Mouse (Mus musculus): ENCODE results near the gene Iqub. TPM values are rescaled to one million over a fixed set of nuclear protein-coding genes. Genes with fewer than 3 reads are reported as not detected.

Iqub gene
- total RNA-seq (2023): not detected

DNA sequence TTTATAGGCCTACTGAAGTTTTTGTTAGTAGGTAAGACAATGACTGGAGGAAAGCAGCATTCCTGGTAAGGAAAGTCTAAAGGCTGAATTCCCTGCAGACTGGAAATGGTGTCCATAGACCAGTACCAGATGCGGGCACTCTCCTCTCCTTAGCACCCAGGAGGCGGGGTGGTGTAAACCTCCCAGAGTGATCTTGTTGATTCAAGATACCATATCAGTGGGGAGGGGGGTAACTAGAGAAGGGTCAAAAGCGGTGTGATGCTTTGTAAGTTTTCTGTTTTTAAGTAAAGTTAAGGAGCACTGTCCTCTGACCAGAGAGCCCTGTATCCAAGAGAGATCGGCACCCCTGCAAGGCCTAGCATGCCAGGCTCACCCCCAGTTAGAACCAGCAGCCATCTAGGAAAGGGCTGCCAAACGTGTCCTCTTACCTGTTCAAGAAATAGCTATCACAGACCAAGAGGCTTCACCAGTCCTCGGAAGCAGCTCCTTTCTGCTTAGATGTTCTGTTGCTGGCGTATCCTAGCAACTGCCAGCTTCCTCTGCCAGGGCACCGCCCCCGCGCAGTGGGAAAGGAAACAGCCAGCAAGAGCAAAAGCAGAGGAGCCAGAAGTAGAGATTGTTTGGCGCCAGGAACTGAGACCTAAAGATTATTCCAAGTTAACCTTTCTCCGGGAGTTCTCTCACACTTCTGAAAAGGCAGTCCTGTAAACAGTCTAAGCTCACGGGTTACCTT is at the start of gene Iqub:
Gene Iqub, minus strand, starts transcription at position 516 of the 733 bp plus-strand sequence.

DNA sequence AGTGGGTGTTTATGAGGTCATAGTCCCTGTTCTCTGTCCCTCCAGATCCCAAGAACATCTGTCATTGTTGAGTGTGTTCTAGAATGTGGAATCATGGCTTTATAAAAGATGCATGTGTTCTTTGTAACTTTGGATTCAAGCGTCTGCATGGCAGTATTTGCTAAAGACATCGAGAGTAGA is 13.1 kb upstream of the Iqub start, which contains the start of gene Asb15:
Gene Asb15, plus strand, starts transcription at position 81 of the 180 bp plus-strand sequence.

DNA sequence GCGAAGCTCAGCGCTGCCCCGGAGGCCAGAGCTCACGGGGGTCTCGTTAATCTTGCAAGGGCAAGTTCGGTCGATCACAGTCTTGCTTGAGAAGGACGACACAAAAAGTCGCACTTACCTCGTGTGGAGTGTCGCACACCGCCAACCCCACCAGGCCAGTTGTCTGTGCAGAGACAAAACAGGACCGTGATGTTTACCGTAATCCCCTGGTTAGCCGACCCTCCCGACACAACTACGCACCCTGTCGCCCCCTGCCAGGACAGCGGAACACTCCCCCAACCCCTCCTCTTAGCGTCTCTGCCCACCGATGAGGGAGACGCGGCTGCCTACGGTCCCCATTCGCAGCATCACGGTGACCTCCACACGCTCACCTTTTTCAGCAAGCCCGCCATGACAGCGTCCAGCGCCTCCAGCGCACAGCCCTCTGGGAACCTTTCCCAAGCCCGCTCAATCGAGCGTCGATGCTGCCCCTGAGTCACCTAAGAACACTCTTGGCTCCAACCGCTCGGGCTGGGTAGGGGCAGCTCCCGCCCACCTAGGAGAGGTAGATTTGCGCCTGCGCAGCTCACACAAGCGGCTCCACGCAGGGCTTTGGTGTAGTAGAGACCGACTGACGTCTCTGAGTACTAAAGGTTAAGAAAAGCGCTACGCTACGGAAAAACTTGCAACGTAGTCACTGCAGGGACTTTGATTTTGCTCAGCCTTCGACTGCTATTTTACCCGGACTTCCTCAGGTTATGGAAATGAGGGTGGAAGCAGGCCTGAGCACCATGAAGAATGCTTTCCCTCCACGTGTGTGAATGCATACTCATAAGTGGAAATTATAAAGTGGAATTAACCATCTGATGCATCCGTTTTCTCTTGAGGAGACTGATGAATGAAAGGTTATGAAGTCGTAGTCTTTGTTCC is 12.5 kb upstream of the Iqub start, which contains the start of gene Ndufa5:
Gene Ndufa5, minus strand, starts transcription at position 859 of the 909 bp plus-strand sequence.

Other genes with a start within 250 kb of the Iqub start
- 10 to 100 TPM; 41.8 to 48.9 TPM for gene Ndufa5, start 12.9 kb upstream of the Iqub start, total RNA-seq (2023)
- gene Asb15, start 13.1 kb upstream of the Iqub start, total RNA-seq (2023): not detected
- not detected for gene Lmod2, start 82.7 kb upstream of the Iqub start, total RNA-seq (2023)
- 10 to 100 TPM; 32.8 to 37.7 TPM for gene Wasl, start 149.9 kb upstream of the Iqub start, total RNA-seq (2023)
- gene Hyal6, start 218.2 kb upstream of the Iqub start, total RNA-seq (2023): not detected
- gene Hyal4, start 233.3 kb upstream of the Iqub start, total RNA-seq (2023): not detected

Data from monocyte, adult 59 days (primary cell).